Mouse (Mus musculus): ENCODE data around the gene Dnah9.

- no peak for TF ChIP-seq POLR2A (IDR thresholded peaks at IDR 0.05; ENCODE audit: extremely low read depth, insufficient read depth, low read length)
- no peak for TF ChIP-seq CTCF (IDR thresholded peaks at IDR 0.05; ENCODE audit: low read depth, low read length)
These were observed 142.6 kb downstream of the Dnah9 start for GRCm38 (mm10) chr11:66025728-66026127.

Data from liver, adult 2 months (tissue).